Mouse (Mus musculus) adrenal gland, adult (tissue): ENCODE data around the gene Tbx6.
A peak's percentile ranks its signal among the peaks of the same experiment; 100 is the strongest.

Source experiments
- DNase-seq, 2 experiments: peaks; one replicate each; pipeline ENCODE4 v3.0.0; 2022 to 2023; ENCODE audit warnings: low spot score in 1 of 2; ENCODE audit not compliant: inconsistent age in 2 of 2

The Tbx6 gene

GRCm38 (mm10) chr7:126808703-126809455 lies 27.6 kb downstream of the Tbx6 start:
- peak; percentile 90 to 95 for DNase-seq

- DNase-seq, result peak in 1 of 2 experiments; percentile 31
Measured at GRCm38 (mm10) chr7:126809723-126810369, 28.6 kb downstream of the Tbx6 start.

DNA sequence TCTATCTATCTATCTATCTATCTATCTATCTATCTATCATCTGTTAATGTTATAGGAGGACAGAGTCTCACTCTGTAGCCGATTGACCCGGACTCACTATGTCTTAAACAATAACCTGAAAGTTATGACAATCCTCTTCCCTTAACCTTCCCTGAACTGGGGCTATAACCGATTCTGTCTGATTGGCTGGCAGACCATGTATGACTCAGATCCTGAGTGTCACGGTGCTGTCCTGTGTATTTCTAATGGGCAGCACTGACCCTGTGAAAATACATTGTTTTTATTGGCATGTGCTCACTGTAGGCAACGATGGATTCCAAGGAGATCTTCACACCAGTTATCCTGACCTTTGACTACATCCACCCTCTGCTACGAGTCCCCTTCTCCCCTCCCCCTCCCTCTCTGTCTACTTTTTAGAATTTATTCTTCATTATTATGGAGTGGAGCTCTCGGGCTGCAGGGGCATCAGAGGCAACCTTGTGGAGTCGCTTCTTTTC lies 34.5 kb downstream of the Tbx6 start:
- peak in 1 of 2 experiments; percentile 67 for DNase-seq

DNA sequence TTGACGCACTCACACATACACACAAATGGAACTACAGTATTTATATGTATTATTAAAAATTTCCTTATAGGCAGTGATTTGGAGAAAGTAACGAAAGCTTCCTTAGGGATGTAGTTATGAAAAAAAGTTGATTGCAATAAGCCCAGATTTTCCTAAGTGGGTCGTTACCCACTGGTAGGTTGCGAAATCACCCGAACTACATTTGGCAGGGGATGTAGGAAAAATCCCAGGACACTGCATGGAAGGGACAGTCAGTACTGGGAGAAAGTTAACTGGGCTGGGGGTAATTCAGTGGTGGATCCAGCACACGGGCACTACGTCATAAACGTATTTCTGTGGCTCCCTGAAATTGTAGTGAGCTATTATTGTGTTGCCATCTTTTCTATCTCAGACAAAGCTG lies 35.2 kb downstream of the Tbx6 start:
- DNase-seq, result peak in 1 of 2 experiments; percentile 62

DNA sequence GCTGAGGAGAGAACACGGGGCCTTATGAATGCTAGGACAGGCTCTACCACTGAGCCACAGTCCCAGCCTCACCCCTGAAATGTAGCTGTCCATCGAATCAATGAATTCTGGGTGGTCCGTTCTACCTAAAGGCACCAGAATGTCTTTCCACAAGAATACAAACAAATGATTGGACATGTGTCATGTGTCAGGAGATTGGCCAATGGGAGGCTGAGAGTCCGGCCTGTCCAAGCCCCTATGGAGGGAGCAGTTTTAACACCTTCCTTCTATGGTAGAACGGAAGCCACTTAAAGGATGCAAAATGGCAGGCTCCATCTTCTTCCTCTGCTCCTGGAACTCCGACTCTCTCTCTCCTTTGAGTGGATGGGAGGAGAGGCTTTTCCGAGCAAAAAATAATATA lies 36.3 kb downstream of the Tbx6 start:
- no peak for DNase-seq

GRCm38 (mm10) chr7:126818818-126819217 lies 37.5 kb downstream of the Tbx6 start:
- no peak for DNase-seq

DNA sequence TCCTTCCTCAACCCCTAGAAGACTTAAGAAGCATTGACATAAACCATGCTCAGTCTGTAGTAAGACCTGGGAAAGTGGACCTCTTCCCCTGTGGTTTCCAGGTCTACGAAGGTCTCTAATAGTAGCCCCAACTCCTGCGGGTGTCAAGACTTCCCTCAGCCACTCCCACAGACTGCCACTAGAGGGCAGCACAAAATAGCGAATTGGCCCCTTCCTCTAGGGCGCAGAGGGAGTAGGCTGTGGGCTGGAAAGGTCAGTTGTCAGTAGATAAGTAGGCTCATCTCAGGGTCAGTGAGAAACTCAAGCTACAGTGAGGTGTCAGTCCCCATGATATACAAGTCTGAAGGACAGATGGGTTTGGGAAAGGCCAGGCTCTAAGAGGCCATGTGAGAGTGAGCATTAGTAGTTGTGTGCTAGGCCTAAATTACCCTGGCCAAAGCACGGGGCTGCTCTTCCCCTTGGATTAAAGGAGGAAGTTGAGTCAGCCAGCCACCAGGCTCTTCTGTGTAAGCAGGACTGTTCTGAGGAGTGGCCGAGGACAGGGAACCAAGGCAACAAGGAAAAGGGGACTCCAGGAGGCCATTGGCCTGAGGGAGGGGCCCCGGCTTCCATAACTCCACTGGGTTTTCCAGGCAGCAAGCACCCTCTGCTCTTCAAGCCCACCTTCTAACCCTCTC lies 40.7 kb downstream of the Tbx6 start:
- peak; percentile 87 to 96 for DNase-seq

GRCm38 (mm10) chr7:126822741-126823140 lies 41.5 kb downstream of the Tbx6 start:
- peak; percentile 65 to 73 for DNase-seq

GRCm38 (mm10) chr7:126823202-126823711 lies 42.0 kb downstream of the Tbx6 start:
- peak; percentile 36 to 67 for DNase-seq

DNA sequence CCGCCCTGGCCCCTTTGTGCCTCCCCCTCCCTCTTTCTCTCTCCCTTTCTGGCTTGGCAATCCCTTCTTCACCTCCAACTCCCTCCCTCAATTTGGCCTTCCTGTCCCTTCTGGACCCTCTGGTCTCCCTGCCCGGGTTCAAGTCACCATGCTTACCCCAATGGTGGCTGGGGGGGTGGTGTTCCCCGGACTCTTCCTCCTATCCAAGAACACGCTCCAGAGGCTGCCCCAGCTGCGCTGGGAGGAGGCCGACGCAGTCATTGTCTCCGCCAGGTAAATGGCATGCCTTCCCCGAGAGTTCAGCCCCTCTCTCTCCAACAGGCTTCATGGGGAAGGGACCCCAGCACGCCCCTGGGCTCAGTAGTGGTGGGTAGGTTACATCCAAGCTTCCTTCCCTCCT lies 42.7 kb downstream of the Tbx6 start:
- DNase-seq, result peak in 1 of 2 experiments; percentile 25

GRCm38 (mm10) chr7:126825403-126825802 lies 44.1 kb downstream of the Tbx6 start:
- peak in 1 of 2 experiments; percentile 66 for DNase-seq

- no peak for DNase-seq
Measured at GRCm38 (mm10) chr7:126825952-126826351, 44.7 kb downstream of the Tbx6 start.

- DNase-seq, result no peak
Measured at GRCm38 (mm10) chr7:126831539-126831938, 50.3 kb downstream of the Tbx6 start, which contains the start of gene 4930451I11Rik. Gene 4930451I11Rik, minus strand, starts transcription at chr7:126831639.

- peak; percentile 81 to 92 for DNase-seq
Measured at GRCm38 (mm10) chr7:126832036-126832598, 50.8 kb downstream of the Tbx6 start.

GRCm38 (mm10) chr7:126833294-126833693 lies 52.0 kb downstream of the Tbx6 start:
- DNase-seq, result no peak
